Comparison of ENCODE assay signal across 23 mouse cellular contexts in the genomic region with DNA sequence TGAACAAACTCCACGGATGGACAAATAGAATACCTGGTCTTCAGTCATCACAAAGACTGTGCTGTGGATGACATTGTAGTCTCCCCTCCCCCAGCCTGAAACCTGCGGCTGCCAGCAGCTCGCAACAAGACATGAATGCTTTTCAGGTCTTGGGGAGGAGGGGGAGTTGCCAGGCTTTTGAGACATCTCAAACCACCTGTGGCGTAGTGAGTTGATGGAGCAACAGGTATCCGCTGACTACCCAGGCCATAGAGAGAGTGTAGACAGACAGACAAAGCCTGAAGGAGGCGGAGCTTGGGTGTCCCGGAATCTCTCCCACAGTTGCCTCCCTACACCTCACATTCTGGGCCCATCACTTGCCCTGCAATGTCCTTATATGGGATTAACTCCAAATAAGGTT.
"Had no signal": no experiment of that assay in that cellular context is flagged by ENCODE, and none has a peak within 500 bp of the region (broad histone marks: within the 10 kb centered on the region; RNA-seq: fewer than 3 reads in every experiment).

No protein-coding gene starts in this region.

- H3K4me3 ChIP-seq: heart, embryonic 10.5 days; heart, embryonic 12.5 days; left cerebral cortex, adult 2 months; limb, embryonic 10.5 days; limb, embryonic 12.5 days had no signal

- H3K9me3 ChIP-seq: heart, embryonic 10.5 days; heart, embryonic 12.5 days; limb, embryonic 10.5 days; limb, embryonic 12.5 days had no signal

- DNase-seq: gastrocnemius, postnatal 10 days; gastrocnemius, postnatal 36 days; heart, adult 18-20 months; heart, postnatal 14 days; heart, postnatal 36 days; kidney, adult 18-20 months; kidney, adult 8-10 months; kidney, postnatal 10 days; kidney, postnatal 25 days; kidney, postnatal 4 days; liver; lung, adult 18-20 months had no signal

- H3K27me3 ChIP-seq: heart, embryonic 12.5 days; limb, embryonic 12.5 days had no signal

- H3K9ac ChIP-seq: heart, embryonic 12.5 days; hindbrain, embryonic 14.5 days; limb, embryonic 12.5 days; liver, embryonic 14.5 days had no signal

- H3K36me3 ChIP-seq: heart, embryonic 12.5 days; limb, embryonic 10.5 days; limb, embryonic 12.5 days had no signal

- H3K27ac ChIP-seq: heart, embryonic 10.5 days; hindbrain, embryonic 14.5 days; left cerebral cortex, adult 2 months; limb, embryonic 10.5 days; liver, embryonic 14.5 days had no signal

- H3K4me2 ChIP-seq: heart, embryonic 12.5 days; hindbrain, embryonic 14.5 days; limb, embryonic 12.5 days; liver, embryonic 11.5 days had no signal

- ATAC-seq: hindbrain, embryonic 16.5 days; inflammation-experienced regulatory T-cells, adult 6 months; intestine, postnatal 0 days had no signal
